Mouse (Mus musculus) 3T3-L1 (cell line): ENCODE measurements at regions not wholly inside any gene's neighbourhood (a gene's known extent, or its start where the extent isn't known, plus 50 kb on each side); places are given as distances from the start of the nearest gene placed in this dataset.
"Not testable (repeated sequence)": the region's sequence is repeated elsewhere in the genome, so short reads cannot be mapped to it uniquely, and the experiment has no call there.

Source experiments
- DNase-seq: peaks from one replicate; pipeline ENCODE4 v3.0.0-alpha.2; 2015; ENCODE audit warnings: low read depth, low spot score

DNA sequence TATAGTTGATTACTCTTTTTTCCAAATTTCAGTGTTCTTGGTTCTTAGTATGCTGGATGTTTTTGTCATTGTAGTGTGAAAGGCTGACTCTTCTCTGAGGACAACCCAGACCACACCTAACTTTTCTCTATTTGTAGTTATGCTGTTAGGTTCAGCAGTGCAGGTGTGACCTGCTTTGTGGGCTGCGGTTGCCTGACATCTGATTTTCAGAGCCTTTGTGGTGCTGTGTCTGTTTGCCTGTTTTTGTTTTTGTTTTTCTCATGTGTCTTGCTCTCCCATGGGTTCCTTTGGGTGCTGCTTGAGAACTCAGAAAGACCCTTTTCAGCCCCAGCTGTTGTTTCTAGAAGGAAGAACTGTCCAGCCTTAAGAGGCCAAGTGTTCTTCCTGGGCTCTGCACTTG, 52.0 kb upstream of the Trpm1 start:
- DNase-seq, result no peak

- no peak for DNase-seq
These were observed 54.0 kb upstream of the Trpm1 start for GRCm38 (mm10) chr7:64099606-64100005.

DNA sequence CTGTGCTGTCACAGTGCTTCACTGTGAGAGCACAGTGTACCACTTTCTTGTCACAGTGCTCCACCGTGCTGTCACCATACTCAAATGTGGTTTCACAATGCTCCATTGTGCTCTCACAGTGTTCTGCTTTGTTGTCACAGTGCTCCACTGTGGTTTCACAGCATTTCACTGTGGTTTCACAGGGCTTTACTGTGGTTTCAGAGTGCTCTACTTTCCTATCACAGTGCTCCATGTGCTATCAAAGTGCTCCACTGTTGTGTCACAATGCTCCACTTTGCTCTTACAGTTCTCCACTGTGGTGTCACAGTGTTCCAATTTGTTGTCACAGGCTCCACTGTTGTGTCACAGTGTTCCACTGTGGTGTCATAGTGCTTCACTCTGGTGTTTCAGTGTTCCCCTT, 63.6 kb upstream of the Trpm1 start:
- DNase-seq, result no peak

DNA sequence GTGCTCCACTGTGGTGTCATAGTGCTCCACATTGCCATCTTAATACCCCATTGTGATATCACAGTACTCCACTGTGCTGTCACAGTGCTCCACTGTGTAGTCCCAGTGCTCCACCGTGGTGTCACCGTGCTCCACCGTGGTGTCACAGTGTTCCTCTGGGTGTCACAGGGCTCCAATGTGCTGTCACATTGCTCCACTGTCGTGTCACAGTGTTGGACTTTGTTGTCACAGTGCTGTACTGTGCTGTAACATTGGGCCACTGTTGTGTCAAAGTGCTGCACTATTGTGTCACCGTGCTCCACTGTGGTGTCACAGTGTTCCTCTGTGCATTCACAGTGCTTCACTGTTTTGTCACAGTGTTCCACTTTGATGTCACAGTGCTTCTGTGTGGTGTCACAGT, 64.6 kb upstream of the Trpm1 start:
- DNase-seq, result no peak

GRCm38 (mm10) chr7:64083978-64084377, 69.7 kb upstream of the Trpm1 start:
- not testable (repeated sequence) for DNase-seq

GRCm38 (mm10) chr7:64082651-64083050, 71.0 kb upstream of the Trpm1 start:
- DNase-seq, result no peak

DNA sequence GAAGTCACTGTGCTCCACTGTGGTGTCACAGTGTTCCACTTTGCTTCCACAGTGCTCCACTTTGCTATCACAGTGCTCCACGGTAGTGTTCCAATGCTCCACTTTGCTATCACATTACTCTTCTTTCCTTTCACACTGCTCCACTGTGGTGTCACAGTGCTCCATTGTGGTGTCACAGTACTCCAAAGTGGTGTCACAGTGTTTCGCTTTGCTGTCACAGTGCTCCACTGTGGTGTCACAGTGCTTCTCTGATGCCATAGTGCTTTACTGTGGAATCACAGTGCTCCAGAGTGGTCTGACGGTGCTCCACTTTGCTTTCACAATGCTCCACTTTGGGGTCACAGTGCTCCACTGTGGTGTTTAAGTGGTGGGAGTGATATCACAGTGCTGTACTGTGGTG, 71.4 kb upstream of the Trpm1 start:
- no peak for DNase-seq

GRCm38 (mm10) chr7:64081618-64082017, 72.0 kb upstream of the Trpm1 start:
- DNase-seq, result no peak

DNA sequence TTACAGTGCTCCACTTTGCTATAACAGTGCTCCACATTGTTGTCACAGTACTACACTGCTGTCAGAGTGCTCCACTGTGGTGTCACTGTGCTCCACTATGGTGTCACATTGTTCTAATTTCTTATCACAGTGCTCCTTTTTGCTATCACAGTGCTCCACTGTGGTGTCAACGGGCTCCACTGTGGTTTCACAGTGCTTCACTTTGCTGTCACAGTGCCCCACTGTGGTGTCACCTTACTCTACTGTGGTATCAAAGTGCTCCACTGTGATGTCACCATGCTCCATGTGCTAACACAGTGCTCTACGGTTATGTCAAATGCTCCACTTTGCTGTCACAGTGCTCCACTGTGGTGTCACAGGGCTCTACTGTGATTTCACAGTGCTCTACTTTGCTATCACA, 72.6 kb upstream of the Trpm1 start:
- DNase-seq, result no peak

GRCm38 (mm10) chr7:64079301-64079700, 74.3 kb upstream of the Trpm1 start:
- DNase-seq, result no peak

DNA sequence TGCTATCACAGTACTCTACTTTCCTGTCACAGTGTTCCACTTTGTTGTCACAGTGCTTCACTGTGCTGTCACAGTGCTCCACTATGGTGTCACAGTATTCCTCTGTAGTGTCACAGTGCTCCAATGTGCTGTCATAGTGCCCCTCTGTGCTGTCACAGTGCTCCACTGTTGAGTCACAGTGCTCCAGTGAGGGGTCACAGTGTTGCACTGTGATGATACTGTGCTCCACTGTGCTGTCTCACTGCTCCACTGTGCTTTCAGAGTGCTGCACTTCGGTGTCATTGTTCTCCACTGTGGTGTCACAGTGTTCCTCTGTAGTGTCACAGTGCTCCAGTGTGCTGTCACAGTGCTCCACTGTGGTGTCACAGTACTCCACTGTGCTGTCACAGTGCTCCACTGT, 75.0 kb upstream of the Trpm1 start:
- DNase-seq, result no peak

- DNase-seq, result no peak
These were observed 76.1 kb upstream of the Trpm1 start for GRCm38 (mm10) chr7:64077526-64077925.

- DNase-seq, result no peak
These were observed 76.8 kb upstream of the Trpm1 start for GRCm38 (mm10) chr7:64076764-64077360.

- DNase-seq, result no peak
These were observed 77.8 kb upstream of the Trpm1 start for GRCm38 (mm10) chr7:64075696-64076313.

GRCm38 (mm10) chr7:64074661-64075234, 78.9 kb upstream of the Trpm1 start:
- DNase-seq, result no peak

GRCm38 (mm10) chr7:64074186-64074585, 79.4 kb upstream of the Trpm1 start:
- DNase-seq, result no peak

GRCm38 (mm10) chr7:64073781-64074180, 79.9 kb upstream of the Trpm1 start:
- no peak for DNase-seq

DNA sequence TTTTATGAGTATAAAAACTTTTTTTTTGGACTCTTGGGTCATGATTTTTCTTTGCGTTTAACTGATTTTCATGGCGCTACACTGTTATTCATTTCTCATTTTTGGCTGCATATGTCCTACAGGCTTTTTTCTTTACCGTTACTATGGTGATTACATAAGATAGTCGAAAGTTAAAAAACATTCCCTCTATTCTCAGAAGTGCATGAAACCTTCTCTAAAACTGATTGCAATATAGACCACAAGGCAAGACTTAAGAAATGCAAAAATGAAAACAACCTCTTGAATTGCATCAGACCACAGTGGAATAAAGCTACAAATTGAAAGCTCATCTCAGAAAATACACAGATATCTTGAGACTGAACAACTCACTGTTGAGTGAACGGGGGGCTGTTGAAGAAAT, 82.7 kb upstream of the Trpm1 start:
- no peak for DNase-seq

GRCm38 (mm10) chr7:64065529-64066247, 87.9 kb upstream of the Trpm1 start:
- DNase-seq, result peak; percentile 26

DNA sequence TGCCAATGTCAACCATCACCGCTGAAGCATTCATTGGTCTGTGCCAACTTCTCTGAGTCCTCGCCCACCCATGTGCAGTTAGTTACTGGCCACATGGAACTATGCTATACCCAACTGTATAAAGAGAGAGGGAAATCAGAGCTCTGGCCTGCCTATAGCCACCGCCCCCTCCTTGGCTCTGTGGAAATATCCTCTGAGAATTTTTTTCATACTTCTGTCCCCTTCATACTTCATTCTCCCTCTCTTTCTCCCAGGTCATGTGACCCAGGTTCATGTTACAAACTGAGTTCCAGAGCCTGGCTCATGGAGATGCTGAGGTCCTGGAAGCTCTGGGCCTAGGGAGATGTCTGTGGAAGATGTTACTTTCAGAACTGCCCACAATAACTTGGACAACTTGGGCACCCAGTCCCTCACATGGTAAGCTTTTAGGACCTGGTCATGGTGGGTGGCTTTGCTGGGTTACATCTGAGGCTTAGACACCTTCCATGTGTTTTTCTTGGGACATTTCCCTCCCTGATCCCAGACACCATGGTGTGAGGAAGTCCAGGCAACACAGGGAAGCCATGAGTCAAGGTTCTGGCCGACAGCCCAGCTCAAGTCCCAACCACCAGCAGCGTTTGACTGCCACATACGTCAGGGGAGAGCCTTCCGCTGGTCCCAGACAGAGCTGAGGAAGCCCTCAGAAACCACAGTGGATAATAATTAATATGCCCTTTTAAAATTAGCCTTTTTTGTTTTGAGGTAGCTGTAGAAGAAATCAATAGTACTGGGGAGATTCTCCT, 89.0 kb upstream of the Trpm1 start:
- DNase-seq, result peak; percentile 94

- DNase-seq, result no peak
These were observed 92.5 kb upstream of the Trpm1 start for GRCm38 (mm10) chr7:64061170-64061569.

- DNase-seq, result no peak
These were observed 93.1 kb upstream of the Trpm1 start for GRCm38 (mm10) chr7:64060582-64060981.
